Mouse (Mus musculus): ENCODE measurements around the gene Lcat. TPM values are rescaled to one million over a fixed set of nuclear protein-coding genes. Genes with fewer than 3 reads are reported as not detected.
A peak's percentile ranks its signal among the peaks of the same experiment; 100 is the strongest.

Gene Lcat
- polyA plus RNA-seq, 1 experiment from 2014 or later = 0.10 TPM

GRCm38 (mm10) chr8:105964506-105965265, 21.5 kb upstream of the Lcat start:
- Histone ChIP-seq H3K79me2 (ENCODE audit: inconsistent target) (peaks cover 47% of the 10 kb centered on the region), H3K4me3 (ENCODE audit: inconsistent target) (peak overlapping the region; percentile 44; the same call in 1 of the 2 replicates), H3K27ac (no peak overlapping the region), H3K36me3 (ENCODE audit: inconsistent target) (no peaks in the 10 kb centered on the region)
- WGBS (ENCODE audit: missing documents) = 82% methylated on average over 12 of the region's 12 CpGs

GRCm38 (mm10) chr8:105961536-105961935, 18.4 kb upstream of the Lcat start:
- H3K36me3 ChIP-seq (ENCODE audit: inconsistent target) = no peaks in the 10 kb centered on the region
- peaks cover 47% of the 10 kb centered on the region for H3K79me2 ChIP-seq (ENCODE audit: inconsistent target)
- H3K4me3 ChIP-seq (ENCODE audit: inconsistent target) = no peak overlapping the region
- no peak overlapping the region for H3K27ac ChIP-seq
- 88% methylated on average over 10 of the region's 10 CpGs for WGBS (ENCODE audit: missing documents)

DNA sequence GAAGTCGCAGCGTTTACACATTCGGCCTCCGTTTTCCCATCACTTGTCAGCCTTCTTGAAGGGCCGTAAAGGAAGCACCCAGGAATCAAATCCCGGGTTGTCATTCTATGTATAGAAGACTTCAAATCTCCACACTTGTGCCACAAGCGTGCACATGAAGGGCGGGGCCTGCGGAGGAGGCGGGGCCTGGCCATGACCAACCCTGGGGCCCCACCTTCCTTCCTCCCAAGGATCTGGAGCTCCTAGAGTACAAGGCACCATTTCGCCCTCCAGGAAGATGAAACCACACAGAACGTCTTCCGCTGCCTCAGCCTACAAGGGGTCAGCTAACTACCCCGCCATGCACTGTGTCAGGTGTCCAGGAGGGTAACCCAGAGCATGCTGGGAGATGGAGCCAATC, 17.9 kb upstream of the Lcat start:
- WGBS (ENCODE audit: missing documents) = 79% methylated on average over 14 of the region's 14 CpGs
- H3K79me2 ChIP-seq (ENCODE audit: inconsistent target) = peaks cover 47% of the 10 kb centered on the region
- no peaks in the 10 kb centered on the region for H3K36me3 ChIP-seq (ENCODE audit: inconsistent target)
- H3K27ac ChIP-seq = no peak overlapping the region
- no peak overlapping the region for H3K4me3 ChIP-seq (ENCODE audit: inconsistent target)

DNA sequence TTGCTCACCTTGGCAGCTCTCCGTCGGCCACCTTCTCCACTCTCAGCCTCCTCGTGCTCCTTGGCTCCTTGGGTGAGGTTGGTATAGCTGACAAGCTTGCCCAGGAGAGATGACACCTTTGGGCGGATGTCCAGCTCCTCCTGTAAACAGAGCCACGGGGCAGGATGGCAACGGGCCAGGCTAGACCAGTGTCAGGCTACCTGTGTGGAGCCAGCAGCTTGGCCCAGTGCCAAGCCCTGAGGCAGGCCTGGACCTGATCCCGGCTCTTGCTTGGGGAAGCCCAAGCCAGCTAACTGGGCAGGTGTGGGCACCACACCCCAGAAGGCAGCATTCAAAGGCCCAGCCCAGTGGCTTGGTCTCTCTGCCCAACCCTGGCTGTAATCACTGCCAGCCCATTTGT, 16.2 kb upstream of the Lcat start:
- H3K79me2 ChIP-seq (ENCODE audit: inconsistent target) = peaks cover 36% of the 10 kb centered on the region
- 85% methylated on average over 5 of the region's 7 CpGs for WGBS (ENCODE audit: missing documents)

GRCm38 (mm10) chr8:105957813-105958212, 14.6 kb upstream of the Lcat start:
- Histone ChIP-seq H3K36me3 (ENCODE audit: inconsistent target) (peaks cover 18% of the 10 kb centered on the region; the same call in 1 of the 2 replicates), H3K79me2 (ENCODE audit: inconsistent target) (peaks cover 21% of the 10 kb centered on the region; the same call in 1 of the 2 replicates), H3K27ac (no peak overlapping the region), H3K4me3 (ENCODE audit: inconsistent target) (no peak overlapping the region)
- 96% methylated on average over 2 of the region's 4 CpGs for WGBS (ENCODE audit: missing documents)

More for the DNA sequence above, 16.2 kb upstream of the Lcat start:
- peaks cover 11% of the 10 kb centered on the region; the same call in 1 of the 2 replicates for H3K36me3 ChIP-seq (ENCODE audit: inconsistent target)
- H3K4me3 ChIP-seq (ENCODE audit: inconsistent target) = no peak overlapping the region
- no peak overlapping the region for H3K27ac ChIP-seq

- Histone ChIP-seq H3K4me3 (ENCODE audit: inconsistent target) (no peak overlapping the region), H3K79me2 (ENCODE audit: inconsistent target) (peaks cover 8% of the 10 kb centered on the region; the same call in 1 of the 2 replicates), H3K27ac (no peak overlapping the region), H3K36me3 (ENCODE audit: inconsistent target) (peaks cover 22% of the 10 kb centered on the region; the same call in 1 of the 2 replicates)
- 98% methylated on average over 4 of the region's 4 CpGs for WGBS (ENCODE audit: missing documents)
Observed at GRCm38 (mm10) chr8:105956556-105956955, 13.4 kb upstream of the Lcat start.

DNA sequence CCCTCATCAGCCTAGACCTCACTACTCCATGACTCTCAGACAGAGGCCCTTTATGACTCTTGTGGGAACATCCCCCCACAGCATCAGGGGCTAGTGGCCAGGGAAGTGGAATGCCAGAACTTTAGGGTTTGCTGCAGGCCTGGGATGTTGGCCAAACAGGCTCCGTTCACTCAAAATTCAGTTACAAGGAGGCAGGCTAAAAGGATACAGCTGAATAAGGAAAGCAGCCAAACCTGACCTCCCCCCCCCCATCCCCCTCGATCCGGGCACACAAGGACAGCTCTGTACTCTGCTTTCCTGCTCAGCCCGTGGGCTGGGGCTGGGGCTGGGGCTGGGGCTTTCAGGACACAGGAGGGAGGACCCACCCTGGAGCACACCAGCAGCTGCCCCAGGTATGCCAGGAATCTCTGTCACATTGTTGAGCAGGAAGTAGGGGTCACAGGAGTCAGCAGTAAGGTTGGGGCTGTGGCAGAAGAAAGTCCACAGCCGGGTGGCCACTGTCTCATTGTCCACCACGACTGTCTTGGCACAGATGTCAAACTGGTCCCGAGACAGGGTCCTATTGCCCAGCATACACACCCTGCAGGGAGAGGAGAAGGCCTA, 8.0 kb upstream of the Lcat start:
- Histone ChIP-seq H3K36me3 (ENCODE audit: inconsistent target) (peaks cover 64% of the 10 kb centered on the region; the same call in 1 of the 2 replicates), H3K27ac (no peak overlapping the region), H3K4me3 (ENCODE audit: inconsistent target) (no peak overlapping the region), H3K79me2 (ENCODE audit: inconsistent target) (no peaks in the 10 kb centered on the region)
- 73% methylated on average over 7 of the region's 7 CpGs for WGBS (ENCODE audit: missing documents)

- H3K79me2 ChIP-seq (ENCODE audit: inconsistent target) = no peaks in the 10 kb centered on the region
- 92% methylated on average over 10 of the region's 10 CpGs for WGBS (ENCODE audit: missing documents)
- H3K27ac ChIP-seq = no peak overlapping the region
- peaks cover 70% of the 10 kb centered on the region; the same call in 1 of the 2 replicates for H3K36me3 ChIP-seq (ENCODE audit: inconsistent target)
- no peak overlapping the region for H3K4me3 ChIP-seq (ENCODE audit: inconsistent target)
Observed at GRCm38 (mm10) chr8:105949350-105949749, 6.2 kb upstream of the Lcat start.

- 94% methylated on average over 5 of the region's 5 CpGs for WGBS (ENCODE audit: missing documents)
- peaks cover 36% of the 10 kb centered on the region; the same call in 1 of the 2 replicates for H3K36me3 ChIP-seq (ENCODE audit: inconsistent target)
- H3K27ac ChIP-seq = no peak overlapping the region
- H3K4me3 ChIP-seq (ENCODE audit: inconsistent target) = no peak overlapping the region
- peaks cover 3% of the 10 kb centered on the region; the same call in 1 of the 2 replicates for H3K79me2 ChIP-seq (ENCODE audit: inconsistent target)
Observed at GRCm38 (mm10) chr8:105942542-105942941, 640 bp downstream of the Lcat start.

DNA sequence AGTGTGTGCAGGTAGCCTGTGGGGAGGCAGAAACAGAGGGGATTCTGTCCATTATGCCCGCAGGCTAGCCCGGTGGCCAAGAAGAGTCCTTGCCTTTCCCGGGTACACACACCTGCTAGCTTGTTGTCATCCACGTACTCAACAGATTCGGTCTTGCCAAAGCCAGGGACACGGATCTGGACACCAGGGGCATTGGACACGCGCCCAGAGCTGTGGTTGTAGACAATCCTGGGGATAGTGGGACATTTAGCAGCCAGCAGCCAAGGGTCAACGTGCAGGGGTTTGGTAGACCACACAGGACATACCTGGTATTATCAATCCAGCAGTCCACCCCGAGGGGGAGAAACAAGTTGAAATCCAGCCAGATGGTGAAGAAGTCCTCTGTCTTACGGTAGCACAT, 1.2 kb downstream of the Lcat start:
- H3K4me3 ChIP-seq (ENCODE audit: inconsistent target) = no peak overlapping the region
- peaks cover 31% of the 10 kb centered on the region; the same call in 1 of the 2 replicates for H3K36me3 ChIP-seq (ENCODE audit: inconsistent target)
- 93% methylated on average over 11 of the region's 11 CpGs for WGBS (ENCODE audit: missing documents)
- peaks cover 8% of the 10 kb centered on the region; the same call in 1 of the 2 replicates for H3K79me2 ChIP-seq (ENCODE audit: inconsistent target)
- no peak overlapping the region for H3K27ac ChIP-seq

DNA sequence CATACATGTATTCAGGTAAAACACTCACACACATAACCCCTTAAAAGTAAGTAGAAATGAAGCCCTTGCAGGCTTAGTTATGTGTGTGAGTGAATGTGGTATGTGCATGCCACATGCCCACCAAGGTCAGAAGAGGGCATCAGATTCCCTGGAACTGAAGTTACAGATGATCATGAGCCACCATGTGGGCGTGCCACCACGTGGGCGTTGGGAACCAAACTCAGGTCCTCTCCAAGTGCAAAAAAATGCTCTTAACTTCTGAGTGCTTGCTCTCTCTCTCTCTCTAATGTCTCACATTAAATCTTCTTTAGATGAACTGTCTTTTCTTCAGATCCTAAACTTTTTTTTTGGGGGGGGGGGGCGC, 4.9 kb downstream of the Lcat start, which contains the start of gene Psmb10:
Gene Psmb10, minus strand, starts transcription at position 139 of the 364 bp plus-strand sequence.
- WGBS (ENCODE audit: missing documents) = 2% methylated on average over 4 of the region's 4 CpGs
- Histone ChIP-seq H3K79me2 (ENCODE audit: inconsistent target) (peaks cover 8% of the 10 kb centered on the region; the same call in 1 of the 2 replicates), H3K27ac (peak within 1 kb of the TSS; percentile 94), H3K4me3 (ENCODE audit: inconsistent target) (peak within 1 kb of the TSS; percentile 98), H3K36me3 (ENCODE audit: inconsistent target) (peaks cover 16% of the 10 kb centered on the region)

DNA sequence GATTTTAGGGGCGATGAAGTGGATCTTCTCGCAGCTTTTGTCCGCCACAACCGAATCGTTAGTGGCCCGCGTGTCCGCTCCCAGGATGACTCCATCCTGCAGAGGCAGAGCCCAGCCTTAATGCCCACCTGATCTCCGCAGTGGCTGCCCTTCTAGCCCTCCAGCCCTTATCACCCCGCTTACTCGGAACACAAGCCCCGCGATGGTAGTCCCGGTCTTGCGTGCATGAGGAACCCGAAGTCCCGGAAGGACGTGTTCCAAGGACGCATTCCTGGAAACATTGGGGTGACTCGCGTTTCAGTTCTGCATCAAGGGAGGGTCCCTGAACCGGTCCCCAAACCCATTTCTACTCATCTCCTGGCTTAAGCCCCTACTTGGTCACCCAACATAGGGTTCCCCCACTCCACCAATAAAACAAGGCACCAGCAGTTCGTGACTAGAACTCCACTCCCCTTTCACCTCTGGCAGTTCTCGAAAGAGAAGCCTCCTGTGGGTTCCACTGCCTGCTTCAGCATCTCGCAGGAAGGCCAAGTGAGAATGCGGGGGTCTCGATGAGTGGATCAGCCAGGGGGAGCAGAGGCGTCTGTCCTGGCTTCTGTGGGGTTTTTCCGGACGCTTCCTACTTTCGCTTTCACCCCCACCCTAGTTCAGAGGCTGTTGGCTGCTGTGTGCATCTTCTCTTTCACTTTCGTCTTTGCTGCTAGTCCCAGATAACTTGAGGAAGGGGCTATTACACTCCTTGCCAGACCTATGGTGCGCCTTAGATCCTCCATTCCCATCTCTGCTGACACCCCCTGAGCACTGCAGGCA, 5.5 kb downstream of the Lcat start:
- peaks cover 16% of the 10 kb centered on the region for H3K36me3 ChIP-seq (ENCODE audit: inconsistent target)
- 1% methylated on average over 33 of the region's 33 CpGs for WGBS (ENCODE audit: missing documents)
- peaks cover 8% of the 10 kb centered on the region; the same call in 1 of the 2 replicates for H3K79me2 ChIP-seq (ENCODE audit: inconsistent target)
- peak overlapping the region; percentile 94 for H3K27ac ChIP-seq
- H3K4me3 ChIP-seq (ENCODE audit: inconsistent target) = peak overlapping the region; percentile 98

GRCm38 (mm10) chr8:105936866-105937475, 6.2 kb downstream of the Lcat start:
- H3K27ac ChIP-seq = peak overlapping the region; percentile 94
- H3K36me3 ChIP-seq (ENCODE audit: inconsistent target) = peaks cover 19% of the 10 kb centered on the region
- H3K79me2 ChIP-seq (ENCODE audit: inconsistent target) = peaks cover 8% of the 10 kb centered on the region; the same call in 1 of the 2 replicates
- peak overlapping the region; percentile 98 for H3K4me3 ChIP-seq (ENCODE audit: inconsistent target)
- 1% methylated on average over 28 of the region's 30 CpGs for WGBS (ENCODE audit: missing documents)
